Mouse (Mus musculus) ES-E14 (cell line): ENCODE data around the gene 4930568D16Rik. TPM values are rescaled to one million over a fixed set of nuclear protein-coding genes. Genes with fewer than 3 reads are reported as not detected.

Experiments
- DNase-seq: peaks from one replicate; pipeline ENCODE4 v3.0.0-alpha.2; 2013; ENCODE audit warnings: low read depth, low spot score
- H3K27ac ChIP-seq: 2 replicates; pipeline ENCODE4 v1.5.1; 2012; ENCODE audit warnings: low read depth, mild to moderate bottlenecking, low read length, moderate library complexity, mixed read lengths; ENCODE audit not compliant: poor library complexity, insufficient read depth, severe bottlenecking
- H3K36me3 ChIP-seq: 2 replicates; pipeline ENCODE4 v1.6.1; 2012; ENCODE audit warnings: mild to moderate bottlenecking, low read length, moderate library complexity, mixed read lengths; ENCODE audit not compliant: control insufficient read depth, poor library complexity, insufficient read depth, severe bottlenecking
- H3K4me1 ChIP-seq, 2 experiments: fragments of 150-350 bp in 1 of 2; sonication (generic) in 1 of 2; 2 replicates each; pipeline ENCODE4 v1.6.1; 2012; ENCODE audit warnings: low read length in 2 of 2, mild to moderate bottlenecking in 1 of 2, mixed read lengths in 1 of 2; ENCODE audit not compliant: control insufficient read depth in 2 of 2, insufficient read depth in 2 of 2, poor library complexity in 1 of 2
- H3K4me3 ChIP-seq, 2 experiments: fragments of 150-350 bp in 1 of 2; sonication (generic) in 1 of 2; 2 replicates each; pipeline ENCODE4 v1.5.1; 2012; ENCODE audit warnings: low read length in 2 of 2, low read depth in 1 of 2, mild to moderate bottlenecking in 1 of 2, mixed read lengths in 1 of 2; ENCODE audit not compliant: insufficient read depth in 1 of 2, poor library complexity in 1 of 2, severe bottlenecking in 1 of 2
- H3K9ac ChIP-seq: 2 replicates; pipeline ENCODE4 v1.6.1; 2012; ENCODE audit warnings: low read depth, mild to moderate bottlenecking, low read length, mixed read lengths; ENCODE audit not compliant: poor library complexity, insufficient read depth, severe bottlenecking
- H3K9me3 ChIP-seq: fragments of 150-350 bp; sonication (generic); 2 replicates; pipeline ENCODE4 v1.6.1; 2012; ENCODE audit warnings: low read depth, mild to moderate bottlenecking, low read length; ENCODE audit not compliant: control insufficient read depth, insufficient read depth
- CHD2 ChIP-seq: IDR thresholded peaks from 2 replicates; pipeline ENCODE4 v1.6.1; 2014; ENCODE audit warnings: mild to moderate bottlenecking, low read depth, low read length, inconsistent platforms
- HCFC1 ChIP-seq: IDR thresholded peaks from 2 replicates; pipeline ENCODE4 v1.6.1; 2012; ENCODE audit warnings: low read length, inconsistent platforms, borderline replicate concordance; ENCODE audit not compliant: insufficient read depth
- MAFK ChIP-seq: IDR thresholded peaks from 2 replicates; pipeline ENCODE4 v1.6.1; 2014; ENCODE audit warnings: mild to moderate bottlenecking, low read depth, low read length, inconsistent platforms; ENCODE audit not compliant: insufficient read depth
- ZC3H11A ChIP-seq: IDR thresholded peaks from 2 replicates; pipeline ENCODE4 v1.6.1; 2012; ENCODE audit warnings: low read depth, mild to moderate bottlenecking, inconsistent platforms, low read length, borderline replicate concordance
- ZNF384 ChIP-seq: IDR thresholded peaks from 2 replicates; pipeline ENCODE4 v1.6.1; 2012; ENCODE audit warnings: low read depth, low read length, inconsistent platforms
- in situ Hi-C, 2 experiments: fragments of 600-800 bp; cut with MboI; formaldehyde crosslinking; loops; one replicate each; pipeline ENCODE4 v1.15.1; 2025; ENCODE audit warnings: low sequenced_read_pairs in 2 of 2, inconsistent platforms in 1 of 2; ENCODE audit not compliant: unreplicated experiment in 2 of 2
- total RNA-seq: library from RNA; depleted of rRNA; stranded (reverse); fragments of 300-350 nt; gene quantifications from 2 replicates; pipeline ENCODE4 v1.2.3, GENCODE M21; 2012

Gene 4930568D16Rik
- total RNA-seq, 1 experiment = not detected

DNA sequence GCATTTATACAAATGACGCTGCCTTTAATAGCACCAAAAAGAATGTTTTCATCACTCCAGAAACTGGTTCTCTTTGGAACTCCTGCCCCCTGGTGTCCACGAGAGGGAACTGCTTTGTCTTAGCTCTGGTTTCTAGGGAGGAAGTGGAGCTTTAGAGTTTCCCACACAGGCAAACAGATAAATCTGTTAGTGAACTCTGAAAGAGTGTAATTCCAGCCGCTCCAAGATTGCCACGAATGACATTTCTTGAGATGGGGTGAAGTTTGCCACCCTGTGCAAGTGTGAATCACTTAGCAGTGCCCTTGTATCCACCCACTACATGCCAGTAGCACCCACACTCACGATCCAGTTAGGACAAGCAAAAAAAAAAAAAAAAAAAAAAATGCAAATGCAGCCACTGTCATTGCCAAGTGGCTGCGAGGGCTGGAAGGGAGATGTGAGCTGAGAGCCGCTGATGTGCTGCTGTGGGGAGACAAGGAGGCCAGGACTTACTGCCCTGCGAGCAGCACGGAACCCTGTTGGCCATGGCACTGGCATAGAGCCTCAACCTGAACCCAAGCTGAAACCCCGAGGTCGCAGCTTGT, 30.2 kb upstream of the 4930568D16Rik start:
- TF ChIP-seq MAFK (no peak), ZC3H11A (peak; percentile 90)
- peak; percentile 37 for DNase-seq
- Histone ChIP-seq H3K9ac (no peak overlapping the region), H3K27ac (no peak overlapping the region), H3K4me1 (no peaks in the 10 kb centered on the region), H3K9me3 (no peaks in the 10 kb centered on the region), H3K4me3 (no peak overlapping the region), H3K36me3 (peaks cover 8% of the 10 kb centered on the region; the same call in 1 of the 2 replicates)
- in situ Hi-C loops = no loop called here

DNA sequence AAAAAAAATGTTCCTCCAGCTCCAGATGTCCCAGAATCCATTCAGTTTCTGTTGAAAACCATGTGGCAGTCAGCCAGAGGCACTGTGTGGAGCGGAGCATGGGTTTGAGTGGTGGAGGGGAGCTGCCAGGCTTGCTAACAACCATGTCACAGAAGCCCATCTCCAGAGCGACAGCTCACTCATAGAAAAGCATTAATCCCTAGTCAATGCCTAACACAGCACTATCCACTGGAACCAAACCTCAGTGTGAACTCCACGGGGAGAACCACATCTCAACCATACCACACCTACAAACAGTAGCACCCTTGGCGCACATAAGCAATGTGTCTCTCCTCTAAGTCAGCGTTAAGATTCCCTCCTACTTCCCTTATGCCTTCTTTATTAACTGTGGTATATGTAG, 29.6 kb upstream of the 4930568D16Rik start, which contains the start of gene 4930402F06Rik:
TSS of gene 4930402F06Rik (minus strand) at position 80 of the 400 bp plus-strand sequence.
- no peaks in the 10 kb centered on the region for H3K9me3 ChIP-seq
- H3K4me3 ChIP-seq = no peak within 1 kb of the TSS
- H3K9ac ChIP-seq = no peak within 1 kb of the TSS
- H3K27ac ChIP-seq = no peak within 1 kb of the TSS
- DNase-seq = peak; percentile 15
- H3K4me1 ChIP-seq = no peaks in the 10 kb centered on the region
- in situ Hi-C loops = no loop called here
- H3K36me3 ChIP-seq = peaks cover 4% of the 10 kb centered on the region; the same call in 1 of the 2 replicates
- TF ChIP-seq CHD2 (no peak), ZNF384 (no peak), MAFK (no peak), ZC3H11A (no peak), HCFC1 (no peak)

DNA sequence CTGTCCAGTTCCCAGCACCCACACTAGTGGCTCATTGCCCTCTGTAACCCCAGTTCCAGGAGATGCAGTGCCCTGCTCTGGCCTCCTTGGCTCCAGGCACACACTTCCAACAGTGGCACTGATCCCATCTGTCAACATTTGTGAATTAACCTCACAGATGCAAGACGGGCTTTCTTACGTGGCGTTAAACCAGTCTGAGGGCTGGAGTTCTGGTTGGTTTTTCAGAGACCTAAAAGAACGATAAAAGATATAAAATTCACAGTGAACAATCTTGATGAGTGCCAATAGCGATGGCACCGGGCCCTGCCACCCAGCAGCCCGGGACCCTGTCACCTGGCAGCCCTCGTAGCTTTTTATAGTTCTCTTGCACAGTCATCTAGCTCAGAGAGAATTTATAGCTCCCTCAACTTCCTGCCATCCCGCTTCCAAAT, 17.9 kb upstream of the 4930568D16Rik start:
- Histone ChIP-seq H3K4me3 (no peak overlapping the region), H3K9ac (no peak overlapping the region), H3K9me3 (no peaks in the 10 kb centered on the region), H3K36me3 (no peaks in the 10 kb centered on the region), H3K27ac (no peak overlapping the region), H3K4me1 (no peaks in the 10 kb centered on the region)
- in situ Hi-C loops = no loop called here
- TF ChIP-seq CHD2 (no peak), ZNF384 (no peak), HCFC1 (no peak), ZC3H11A (no peak), MAFK (no peak)
- DNase-seq = no peak

DNA sequence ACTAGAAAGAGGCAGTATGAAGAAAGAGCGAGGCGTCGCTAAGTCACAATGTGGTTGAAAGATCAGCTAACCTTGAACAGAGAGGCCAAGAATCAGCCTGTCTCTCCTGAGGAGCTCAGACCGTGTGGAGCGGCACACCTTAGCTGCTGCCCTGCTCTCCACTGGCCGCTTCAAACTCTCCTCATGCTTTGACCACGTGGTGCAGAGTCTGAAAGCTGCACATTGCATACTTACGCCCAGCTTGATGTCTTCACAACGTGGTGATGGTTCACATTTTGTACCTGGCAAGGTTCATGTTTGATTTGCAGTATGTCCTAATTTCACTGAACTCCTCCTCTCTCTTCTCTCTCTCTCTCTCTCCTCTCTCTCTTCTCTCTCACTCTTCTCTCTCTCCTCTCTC, 11.8 kb upstream of the 4930568D16Rik start:
- no peaks in the 10 kb centered on the region for H3K9me3 ChIP-seq
- TF ChIP-seq MAFK (no peak), CHD2 (no peak), ZC3H11A (no peak), HCFC1 (no peak), ZNF384 (no peak)
- no peaks in the 10 kb centered on the region for H3K4me1 ChIP-seq
- H3K36me3 ChIP-seq = no peaks in the 10 kb centered on the region
- H3K27ac ChIP-seq = no peak overlapping the region
- no peak for DNase-seq
- H3K9ac ChIP-seq = no peak overlapping the region
- in situ Hi-C loops = no loop called here
- no peak overlapping the region for H3K4me3 ChIP-seq

DNA sequence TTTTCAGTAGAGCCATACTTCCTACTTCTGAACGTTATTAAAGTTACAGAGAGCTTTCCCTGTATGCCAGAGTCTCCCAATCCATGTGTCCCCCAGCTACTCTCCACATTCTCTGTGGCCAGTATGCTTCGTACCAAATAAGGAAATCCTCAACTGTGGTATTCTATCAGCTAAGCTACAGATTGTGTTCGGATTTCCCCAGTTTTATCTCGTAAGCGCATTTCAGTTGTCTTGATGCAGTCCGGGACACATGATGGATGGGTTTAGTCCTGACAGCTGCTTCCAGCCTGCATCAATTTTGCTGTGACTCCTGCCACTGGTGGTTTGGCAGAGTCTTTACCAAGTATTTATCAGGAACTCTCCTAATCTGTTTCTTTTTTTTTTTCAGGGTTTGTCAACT, 10.1 kb upstream of the 4930568D16Rik start:
- Histone ChIP-seq H3K4me3 (no peak overlapping the region), H3K27ac (no peak overlapping the region), H3K9ac (no peak overlapping the region), H3K36me3 (no peaks in the 10 kb centered on the region), H3K9me3 (no peaks in the 10 kb centered on the region), H3K4me1 (no peaks in the 10 kb centered on the region)
- DNase-seq = no peak
- TF ChIP-seq ZC3H11A (no peak), ZNF384 (no peak), HCFC1 (no peak), MAFK (no peak), CHD2 (no peak)
- in situ Hi-C loops = no loop called here
